Mouse (Mus musculus) MEL (cell line): ENCODE measurements around the gene Lin52. TPM values are rescaled to one million over a fixed set of nuclear protein-coding genes. Genes with fewer than 3 reads are reported as not detected.

Experiments
- DNase-seq: peaks from one replicate; pipeline ENCODE4 v3.0.0; 2011; ENCODE audit warnings: low read depth, low spot score
- H3K27ac ChIP-seq: 2 replicates; pipeline ENCODE4 v1.5.1; 2012; ENCODE audit warnings: low read depth, mild to moderate bottlenecking, control low read depth, low read length, moderate library complexity; ENCODE audit not compliant: control insufficient read depth
- H3K27me3 ChIP-seq, 2 experiments: fragments of 150-350 bp in 1 of 2; sonication (generic) in 1 of 2; 2 replicates each; pipeline ENCODE4 v1.6.1; 2012; ENCODE audit warnings: low read length in 2 of 2, mild to moderate bottlenecking in 2 of 2, improper control_type of control experiment in 1 of 2, moderate library complexity in 1 of 2; ENCODE audit not compliant: insufficient read depth in 2 of 2, control insufficient read depth in 1 of 2
- H3K36me3 ChIP-seq, 2 experiments: 2 replicates each; pipeline ENCODE4 v1.6.1; 2012 to 2014; ENCODE audit warnings: low read length in 2 of 2, improper control_type of control experiment in 1 of 2, inconsistent platforms in 1 of 2, mild to moderate bottlenecking in 1 of 2; ENCODE audit not compliant: insufficient read depth in 2 of 2, control insufficient read depth in 1 of 2
- H3K4me1 ChIP-seq, 2 experiments: fragments of 150-350 bp in 1 of 2; sonication (generic) in 1 of 2; 2 replicates each; pipeline ENCODE4 v1.6.1; 2012; ENCODE audit warnings: low read length in 2 of 2, improper control_type of control experiment in 1 of 2, mild to moderate bottlenecking in 1 of 2; ENCODE audit not compliant: insufficient read depth in 2 of 2, control insufficient read depth in 1 of 2
- H3K4me3 ChIP-seq, 2 experiments: fragments of 150-350 bp in 1 of 2; sonication (generic) in 1 of 2; 2 replicates each; pipeline ENCODE4 v1.5.1; 2012; ENCODE audit warnings: low read depth in 2 of 2, low read length in 2 of 2, mild to moderate bottlenecking in 2 of 2, moderate library complexity in 2 of 2, control low read depth in 1 of 2, improper control_type of control experiment in 1 of 2; ENCODE audit not compliant: control insufficient read depth in 1 of 2, insufficient read depth in 1 of 2
- H3K79me2 ChIP-seq: 2 replicates; pipeline ENCODE4 v1.6.1; 2012; ENCODE audit warnings: mild to moderate bottlenecking, low read length, moderate library complexity; ENCODE audit not compliant: control insufficient read depth, poor library complexity, insufficient read depth
- H3K9ac ChIP-seq: 2 replicates; pipeline ENCODE4 v1.6.1; 2012; ENCODE audit warnings: low read depth, mild to moderate bottlenecking, control low read depth, low read length, moderate library complexity; ENCODE audit not compliant: control insufficient read depth, poor library complexity, severe bottlenecking
- H3K9me3 ChIP-seq: fragments of 150-350 bp; sonication (generic); replicated peaks from 2 replicates; pipeline ENCODE4 v1.6.1; 2012; ENCODE audit warnings: mild to moderate bottlenecking, low read length, improper control_type of control experiment, moderate library complexity; ENCODE audit not compliant: insufficient read depth
- BHLHE40 ChIP-seq: IDR thresholded peaks from 2 replicates; pipeline ENCODE4 v1.6.1; 2012; ENCODE audit warnings: low read depth, mild to moderate bottlenecking, inconsistent platforms, low read length, improper control_type of control experiment, borderline replicate concordance
- EP300 ChIP-seq, 2 experiments: IDR thresholded peaks; 2 replicates each; pipeline ENCODE4 v1.6.1; 2011; ENCODE audit warnings: improper control_type of control experiment in 2 of 2, low read length in 2 of 2, low read depth in 1 of 2, mild to moderate bottlenecking in 1 of 2
- ETS1 ChIP-seq: IDR thresholded peaks from 2 replicates; pipeline ENCODE4 v1.6.1; 2012; ENCODE audit warnings: low read depth, mild to moderate bottlenecking, inconsistent platforms, low read length, improper control_type of control experiment, moderate library complexity
- GABPA ChIP-seq: IDR thresholded peaks from 2 replicates; pipeline ENCODE4 v1.6.1; 2012; ENCODE audit warnings: low read depth, mild to moderate bottlenecking, inconsistent platforms, low read length, improper control_type of control experiment, moderate library complexity
- GATA1 ChIP-seq: IDR thresholded peaks from 2 replicates; pipeline ENCODE4 v1.6.1; 2011; ENCODE audit warnings: low read depth, low read length, improper control_type of control experiment
- JUND ChIP-seq: IDR thresholded peaks from 2 replicates; pipeline ENCODE4 v1.6.1; 2011; ENCODE audit warnings: low read depth, mild to moderate bottlenecking, improper control_type of control experiment, low read length
- MAX ChIP-seq: IDR thresholded peaks from 2 replicates; pipeline ENCODE4 v1.6.1; 2011; ENCODE audit warnings: low read length, improper control_type of control experiment
- MEF2A ChIP-seq: IDR thresholded peaks from 2 replicates; pipeline ENCODE4 v1.6.1; 2014; ENCODE audit warnings: low read depth, mild to moderate bottlenecking, inconsistent platforms, low read length, improper control_type of control experiment; ENCODE audit not compliant: poor library complexity, insufficient replicate concordance, severe bottlenecking; ENCODE audit errors: extremely low read depth
- MXI1 ChIP-seq: IDR thresholded peaks from 2 replicates; pipeline ENCODE4 v1.6.1; 2011; ENCODE audit warnings: mild to moderate bottlenecking, low read depth, low read length, improper control_type of control experiment
- MYC ChIP-seq: IDR thresholded peaks from 2 replicates; pipeline ENCODE4 v1.6.1; 2011; ENCODE audit warnings: low read depth, mild to moderate bottlenecking, low read length, improper control_type of control experiment, moderate library complexity
- POLR2A ChIP-seq, 2 experiments: IDR thresholded peaks; 2 replicates each; pipeline ENCODE4 v1.6.1; 2011 to 2012; ENCODE audit warnings: low read length in 2 of 2, mild to moderate bottlenecking in 2 of 2, control low read depth in 1 of 2, improper control_type of control experiment in 1 of 2, low read depth in 1 of 2, moderate library complexity in 1 of 2; ENCODE audit not compliant: control insufficient read depth in 1 of 2, insufficient read depth in 1 of 2, poor library complexity in 1 of 2
- RAD21 ChIP-seq: IDR thresholded peaks from 2 replicates; pipeline ENCODE4 v1.6.1; 2011; ENCODE audit warnings: mild to moderate bottlenecking, low read depth, low read length, improper control_type of control experiment
- RCOR1 ChIP-seq: IDR thresholded peaks from 2 replicates; pipeline ENCODE4 v1.6.1; 2012; ENCODE audit warnings: low read depth, mild to moderate bottlenecking, inconsistent platforms, low read length, improper control_type of control experiment
- SIN3A ChIP-seq: IDR thresholded peaks from 2 replicates; pipeline ENCODE4 v1.6.1; 2012; ENCODE audit warnings: low read length, improper control_type of control experiment, inconsistent platforms
- TAL1 ChIP-seq: IDR thresholded peaks from 2 replicates; pipeline ENCODE4 v1.6.1; 2012; ENCODE audit warnings: mild to moderate bottlenecking, inconsistent platforms, low read length, moderate library complexity, mixed read lengths
- TCF12 ChIP-seq: IDR thresholded peaks from 2 replicates; pipeline ENCODE4 v1.6.1; 2014; ENCODE audit warnings: low read depth, mild to moderate bottlenecking, inconsistent platforms, low read length, improper control_type of control experiment, moderate library complexity
- USF1 ChIP-seq: IDR thresholded peaks from 2 replicates; pipeline ENCODE4 v1.6.1; 2014; ENCODE audit warnings: low read depth, mild to moderate bottlenecking, inconsistent platforms, low read length, improper control_type of control experiment, moderate library complexity
- USF2 ChIP-seq, 2 experiments: IDR thresholded peaks; 2 replicates each; pipeline ENCODE4 v1.6.1; 2011 to 2012; ENCODE audit warnings: improper control_type of control experiment in 2 of 2, low read length in 2 of 2, borderline replicate concordance in 1 of 2, inconsistent platforms in 1 of 2, low read depth in 1 of 2, mild to moderate bottlenecking in 1 of 2; ENCODE audit not compliant: insufficient read depth in 1 of 2
- ZNF384 ChIP-seq: IDR thresholded peaks from 2 replicates; pipeline ENCODE4 v1.6.1; 2012; ENCODE audit warnings: low read depth, mild to moderate bottlenecking, inconsistent platforms, low read length, improper control_type of control experiment
- polyA plus RNA-seq, 2 experiments: library from polyadenylated mRNA; stranded (reverse) in 1 of 2; unstranded in 1 of 2; fragments of >175 nt in 1 of 2; fragments of >200 nt in 1 of 2; gene quantifications; 2 replicates each; pipeline versions ENCODE4 v1.2.1 to v1.2.4; 2012; ENCODE audit warnings: low replicate concordance in 2 of 2, low read depth in 1 of 2; ENCODE audit not compliant: insufficient read length in 2 of 2, insufficient read depth in 1 of 2, missing spikeins in 1 of 2
- total RNA-seq: library from RNA; depleted of rRNA; stranded (reverse); fragments of 300-350 nt; gene quantifications from 2 replicates; pipeline ENCODE4 v1.2.3, GENCODE M21; 2012

Gene Lin52
- total and polyA plus RNA-seq, 3 experiments, result 6.7 to 7.7 TPM; not detected in 1

GRCm38 (mm10) chr12:84546577-84547085 lies 95.4 kb downstream of the Lin52 start:
- no peaks in the 10 kb centered on the region; a peak in 2 of 4 replicates for H3K27me3 ChIP-seq
- H3K27ac ChIP-seq, result no peak overlapping the region
- H3K9ac ChIP-seq, result no peak overlapping the region
- peaks cover 0 to 2% of the 10 kb centered on the region in 2 experiments; a peak in 1 of 4 replicates for H3K4me1 ChIP-seq
- H3K4me3 ChIP-seq, result no peak overlapping the region
- DNase-seq, result no peak
- no peaks in the 10 kb centered on the region for H3K36me3 ChIP-seq
- TF ChIP-seq MXI1, result no peak
- no peak for TF ChIP-seq GABPA
- TF ChIP-seq TCF12, result no peak
- no peak for TF ChIP-seq MAX
- no peak for TF ChIP-seq RAD21
- TF ChIP-seq JUND, result no peak
- TF ChIP-seq POLR2A (IDR thresholded peaks at IDR 0.05; ENCODE audit: control insufficient read depth in 1 of 2, insufficient read depth in 1 of 2, low read depth in 1 of 2, low read length in 2 of 2, poor library complexity in 1 of 2), result no peak
- no peak for TF ChIP-seq EP300 (IDR thresholded peaks at IDR 0.05; ENCODE audit: low read depth in 1 of 2, low read length in 2 of 2)
- TF ChIP-seq ZNF384, result no peak
- no peak for TF ChIP-seq ETS1
- TF ChIP-seq USF1, result no peak
- no peak for TF ChIP-seq GATA1
- TF ChIP-seq SIN3A, result no peak
- TF ChIP-seq MEF2A, result no peak
- no peak for TF ChIP-seq BHLHE40
- TF ChIP-seq USF2 (IDR thresholded peaks at IDR 0.05; ENCODE audit: borderline replicate concordance in 1 of 2, insufficient read depth in 1 of 2, low read depth in 1 of 2, low read length in 2 of 2), result no peak
- no peak for TF ChIP-seq TAL1
- no peak for TF ChIP-seq MYC
- H3K79me2 ChIP-seq, result no peaks in the 10 kb centered on the region
- no peaks in the 10 kb centered on the region for H3K9me3 ChIP-seq

GRCm38 (mm10) chr12:84548251-84548650 lies 97.0 kb downstream of the Lin52 start:
- H3K4me1 ChIP-seq, result peaks cover 0 to 2% of the 10 kb centered on the region in 2 experiments; a peak in 1 of 4 replicates
- H3K79me2 ChIP-seq, result no peaks in the 10 kb centered on the region
- no peak overlapping the region for H3K27ac ChIP-seq
- H3K9me3 ChIP-seq, result no peaks in the 10 kb centered on the region
- peaks cover 0 to 1% of the 10 kb centered on the region in 2 experiments; a peak in 2 of 4 replicates for H3K27me3 ChIP-seq
- no peaks in the 10 kb centered on the region for H3K36me3 ChIP-seq
- H3K4me3 ChIP-seq, result no peak overlapping the region
- H3K9ac ChIP-seq, result no peak overlapping the region
- DNase-seq, result no peak
- TF ChIP-seq RCOR1, result no peak
